Mouse (Mus musculus) urinary bladder, postnatal 4 days (tissue): ENCODE results near the gene Dirc2.
A peak's percentile ranks its signal among the peaks of the same experiment; 100 is the strongest.

ENCODE experiments used
- DNase-seq, 2 experiments: peaks; one replicate each; pipeline ENCODE4 v3.0.0; 2021 to 2022; ENCODE audit warnings: low spot score in 2 of 2

The Dirc2 gene

DNA sequence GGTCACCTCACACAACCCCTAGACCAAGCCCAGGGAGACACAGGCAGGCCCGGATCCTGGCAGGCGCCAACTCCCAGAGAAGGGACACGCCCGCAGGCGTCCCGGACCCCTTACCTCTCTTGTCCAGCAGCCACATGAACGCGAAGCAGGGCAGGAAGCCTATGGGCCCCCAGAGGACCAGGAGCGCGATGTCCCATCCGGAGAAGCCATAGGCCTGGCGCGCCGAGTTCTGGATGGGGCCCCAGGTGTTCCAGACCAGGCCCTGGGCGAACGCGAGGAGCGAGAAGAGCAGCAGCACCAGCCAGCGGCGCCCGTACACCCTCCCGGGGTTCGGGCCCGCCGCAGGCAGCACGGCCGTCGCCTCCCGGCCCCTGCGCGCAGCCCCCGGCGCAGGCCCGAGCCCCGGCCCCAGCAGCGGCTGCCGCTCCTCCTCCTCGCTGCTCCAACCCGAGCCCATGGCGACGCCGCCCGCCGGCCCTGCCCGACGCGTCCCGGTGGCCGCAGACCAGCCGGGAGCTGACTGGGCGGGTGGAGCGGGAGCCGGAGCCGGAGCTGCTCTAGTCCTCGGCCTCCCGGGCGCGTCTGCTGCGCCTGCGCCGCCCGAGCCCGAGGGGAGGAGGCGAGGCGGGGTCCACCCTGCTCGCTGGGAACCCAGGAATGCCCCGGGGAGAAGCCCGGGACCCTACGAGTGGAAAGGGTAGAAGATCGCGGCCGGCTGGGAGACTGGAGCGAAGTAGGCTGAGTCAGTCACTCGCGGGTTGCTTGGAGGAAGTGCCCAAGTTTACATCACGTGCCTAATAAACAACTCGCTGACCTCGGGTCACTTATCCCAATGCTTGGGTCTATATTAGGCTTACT, at the start of gene Dirc2:
Gene Dirc2 (minus strand): TSS at position 572 of the 858 bp plus-strand sequence.
- DNase-seq: peak; percentile 69 to 71

DNA sequence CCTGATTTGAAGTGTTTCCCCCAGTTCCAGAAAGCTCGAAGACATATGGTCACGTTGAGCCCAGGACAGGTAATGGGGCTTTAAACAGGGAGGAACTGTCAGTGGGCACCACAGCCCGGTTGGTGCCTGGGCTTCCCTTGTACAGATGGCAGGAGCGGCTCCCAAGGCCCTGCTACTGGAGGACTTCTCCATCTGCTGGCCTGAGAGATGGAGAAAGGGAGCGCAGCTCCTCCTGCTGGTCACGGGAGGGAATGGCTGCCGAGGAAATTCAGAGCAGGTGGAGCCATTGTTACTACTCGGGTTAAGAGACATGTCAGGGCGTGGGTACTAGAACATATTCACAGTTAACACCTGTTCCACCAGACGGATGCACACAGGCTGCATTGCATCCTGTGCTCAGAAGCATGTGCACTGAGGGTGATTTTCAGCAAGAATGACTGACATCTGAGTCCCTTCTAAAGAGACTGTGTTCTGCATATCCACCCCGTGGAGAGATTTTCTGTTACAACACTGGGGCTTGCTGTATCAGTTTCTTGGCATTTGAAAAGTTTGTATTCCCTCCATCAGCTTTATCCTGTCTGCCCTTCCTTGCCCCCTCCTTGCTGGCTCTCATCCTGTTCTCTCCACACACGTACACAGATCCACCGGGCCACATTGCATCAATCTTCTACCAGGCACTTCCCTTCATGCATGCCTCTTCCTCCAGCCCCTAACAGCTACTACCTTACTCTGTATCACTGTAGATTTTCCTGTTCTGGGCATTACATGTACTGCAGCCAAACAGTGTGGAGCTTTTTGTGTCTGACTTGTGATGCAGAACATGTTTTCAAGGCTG, 48.3 kb upstream of the Dirc2 start:
- peak; percentile 70 to 79 for DNase-seq

DNA sequence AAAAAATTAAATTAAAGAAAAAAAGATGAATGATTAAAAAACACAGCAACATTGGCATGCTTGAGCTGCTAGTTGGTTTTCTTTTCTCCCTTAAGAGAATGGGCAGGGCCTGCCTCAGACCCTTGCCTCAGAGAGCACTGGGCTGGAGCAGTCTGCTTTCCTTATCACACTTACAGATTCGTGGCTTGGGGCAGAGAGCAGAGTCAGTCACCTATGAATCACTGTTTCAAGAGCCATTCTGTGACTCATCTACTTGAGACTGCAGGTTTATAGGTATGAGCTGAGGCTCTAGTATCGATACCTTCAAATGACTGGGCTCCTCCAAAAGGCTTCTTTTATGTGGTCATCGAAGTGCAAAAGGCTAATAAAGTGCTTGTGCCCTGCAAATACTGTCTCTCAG, 44.0 kb upstream of the Dirc2 start:
- no peak for DNase-seq

DNA sequence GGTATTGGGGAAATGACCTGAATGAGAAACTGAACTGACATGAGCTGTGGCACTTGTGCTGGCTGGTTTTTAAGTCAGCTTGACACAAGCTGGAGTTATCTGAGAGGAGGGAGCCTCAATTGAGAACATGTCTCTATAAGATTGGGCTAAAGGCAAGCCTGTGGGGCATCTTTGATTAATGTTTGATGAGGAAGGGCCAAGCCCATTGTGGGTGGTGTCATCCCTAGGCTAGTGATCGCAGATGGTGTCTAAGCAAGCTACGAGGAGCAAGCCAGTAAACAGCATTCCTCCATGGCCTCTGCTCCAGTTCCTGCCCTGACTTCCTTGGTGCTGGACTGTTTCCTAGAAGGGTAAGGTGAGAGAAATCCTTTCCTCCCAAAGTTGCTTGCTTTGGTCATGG, 39.7 kb upstream of the Dirc2 start:
- DNase-seq: no peak

DNA sequence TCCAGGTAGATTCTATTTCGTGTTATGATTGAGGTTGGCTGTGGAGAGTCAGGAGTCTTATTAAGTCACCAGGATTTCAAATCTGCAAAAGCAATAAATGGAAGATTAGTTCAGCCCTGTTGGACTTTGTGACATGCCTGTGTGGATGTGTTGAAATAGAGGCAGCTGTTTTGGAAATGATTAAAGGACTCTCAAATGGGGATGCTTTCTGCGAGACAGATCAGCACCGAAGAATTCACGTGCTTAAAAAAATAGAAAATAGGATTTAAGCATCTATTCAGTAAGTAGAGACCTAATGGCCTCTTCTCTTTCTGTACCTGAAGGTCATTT, 38.5 kb upstream of the Dirc2 start:
- DNase-seq: no peak

DNA sequence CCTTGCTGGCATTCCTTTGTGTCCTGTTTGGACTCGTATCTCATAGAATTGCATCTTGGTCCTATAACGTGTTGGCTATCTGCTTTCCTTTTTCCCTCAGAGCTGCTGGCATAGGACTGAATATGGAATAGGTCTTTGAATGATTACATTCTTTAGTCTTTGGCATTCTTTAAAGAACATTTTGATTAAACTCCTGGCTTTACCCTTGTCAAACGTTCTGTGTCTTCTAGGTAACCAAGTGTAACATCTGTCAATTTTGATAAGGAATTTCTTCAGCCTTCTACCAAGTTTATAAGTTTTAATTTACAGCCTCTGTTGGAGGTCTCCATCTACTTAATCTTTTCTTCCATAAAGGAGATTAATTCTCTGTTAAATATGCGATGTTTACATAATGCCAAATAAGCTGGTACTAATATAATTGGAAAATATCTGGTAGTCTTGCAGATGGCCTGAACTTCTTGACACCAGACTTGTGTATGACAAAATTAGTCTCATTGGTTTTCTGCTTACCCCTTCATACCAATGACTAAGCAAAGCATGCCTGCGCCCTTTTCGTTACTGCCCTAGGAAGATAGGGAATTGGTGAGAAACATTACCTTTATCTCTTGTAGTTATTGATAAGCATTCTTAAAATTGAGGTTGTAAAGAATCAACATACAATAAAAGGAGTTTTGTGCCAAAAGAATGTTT, 38.0 kb upstream of the Dirc2 start:
- no peak for DNase-seq

DNA sequence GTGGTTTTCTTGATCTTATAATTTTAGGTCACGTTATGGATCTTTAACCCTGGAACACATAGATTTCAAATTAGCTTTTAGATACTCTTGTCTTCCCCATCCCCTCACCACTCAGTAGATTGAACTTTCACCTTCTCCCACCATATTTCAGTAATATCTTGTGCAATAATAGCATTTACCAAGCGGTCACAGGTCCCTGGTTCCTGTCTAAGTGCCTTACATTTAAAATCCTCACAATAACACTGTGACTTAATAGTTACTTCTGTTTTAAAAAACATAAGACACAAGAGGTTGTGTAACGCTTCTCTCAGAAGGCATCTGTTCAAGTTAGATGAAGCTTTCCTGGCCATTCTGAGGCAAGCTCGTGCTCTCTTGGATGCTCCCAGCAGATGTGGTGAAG, 34.6 kb upstream of the Dirc2 start:
- no peak for DNase-seq

DNA sequence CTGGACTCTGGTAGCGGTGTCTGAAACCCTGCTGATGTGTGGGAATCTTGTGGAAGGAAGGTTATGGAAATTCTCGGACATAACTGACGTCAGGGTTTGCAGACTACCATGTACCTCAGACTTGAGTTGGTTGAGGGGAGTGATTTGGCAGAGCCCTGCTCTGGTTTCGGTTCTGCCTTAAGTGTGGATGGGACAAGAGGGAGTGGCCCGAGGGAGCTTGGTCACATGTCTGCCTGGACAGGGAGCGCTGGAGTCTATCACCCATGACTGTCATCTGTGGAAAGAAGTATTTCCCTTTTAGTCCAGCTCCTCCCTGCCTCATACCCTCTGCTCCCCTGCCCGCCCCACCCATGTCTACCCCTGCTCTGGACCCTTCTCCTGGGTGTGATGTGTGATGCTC, 33.0 kb upstream of the Dirc2 start:
- no peak for DNase-seq

DNA sequence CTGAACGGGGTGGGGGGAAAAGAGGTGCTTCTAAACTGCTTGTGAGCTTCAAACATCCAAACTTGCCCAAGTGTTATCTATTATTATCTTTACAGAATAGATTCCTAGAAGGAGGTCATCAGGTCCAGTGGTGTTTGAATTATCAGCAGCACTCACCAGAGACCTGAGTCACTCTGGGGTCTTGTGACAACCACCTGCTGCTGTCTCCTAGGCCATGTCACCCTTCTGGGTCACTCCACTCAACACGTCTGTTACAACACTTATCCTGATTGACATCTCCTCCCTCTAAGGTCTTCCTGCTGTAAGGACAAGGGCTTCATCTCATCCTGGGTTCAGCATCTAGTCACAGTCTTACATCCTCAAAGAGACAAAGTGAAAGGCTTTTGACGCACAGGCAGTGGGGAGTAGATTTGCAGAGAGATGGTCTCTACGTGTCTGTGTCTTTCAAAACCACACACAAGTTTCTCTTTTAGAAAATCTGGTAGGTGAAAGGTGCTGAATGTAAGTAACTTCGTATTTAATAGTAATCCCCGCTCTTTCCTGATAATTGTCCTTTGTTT, 22.9 kb upstream of the Dirc2 start:
- DNase-seq: no peak

DNA sequence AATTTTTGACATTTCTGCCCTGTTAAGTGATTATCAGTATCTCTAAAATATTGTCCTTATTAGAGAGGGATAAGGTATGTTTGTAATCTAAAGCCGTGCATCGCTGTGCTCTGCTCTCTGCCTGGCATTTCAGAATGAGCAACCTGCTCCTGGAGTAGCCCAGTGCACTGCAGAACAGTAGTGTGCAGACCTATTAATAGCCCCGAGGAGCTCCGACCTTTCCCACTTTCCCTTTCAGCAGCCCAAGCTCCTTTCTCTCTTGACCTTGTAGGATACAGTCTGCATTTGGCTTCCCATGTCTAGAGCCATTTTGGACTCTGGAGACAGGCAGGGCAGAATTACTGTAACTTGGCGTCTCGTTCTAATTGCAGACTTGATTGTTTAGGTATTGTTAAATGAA, 19.2 kb upstream of the Dirc2 start:
- DNase-seq: no peak

DNA sequence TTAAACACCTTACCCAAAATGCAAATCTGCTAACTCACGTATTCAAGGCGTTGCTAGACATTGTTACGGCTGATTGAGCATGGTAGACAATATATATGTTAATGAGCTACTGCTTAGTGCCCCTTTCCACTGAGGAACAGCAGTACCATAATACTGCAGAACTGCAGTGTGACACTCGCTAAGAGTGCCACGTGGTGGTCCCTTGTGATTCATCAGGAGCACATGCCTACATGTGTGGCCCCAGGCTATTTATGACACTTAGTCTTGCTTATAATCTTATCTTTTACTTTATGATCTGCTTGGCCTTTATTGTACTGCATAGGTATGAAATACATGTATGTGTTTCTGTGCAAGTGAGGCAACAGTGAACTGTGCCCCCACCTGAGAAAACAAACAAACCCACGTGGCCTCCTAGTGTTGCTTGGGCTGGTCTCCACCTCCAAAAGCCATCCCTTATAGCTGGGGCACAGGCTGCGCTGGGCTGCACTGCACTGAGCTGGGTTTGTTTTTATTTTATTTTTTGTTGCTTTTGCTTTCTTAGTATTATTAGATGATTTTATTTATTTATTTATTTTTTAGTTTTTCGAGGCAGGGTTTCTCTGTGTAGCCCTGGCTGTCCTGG, 18.5 kb upstream of the Dirc2 start:
- DNase-seq: no peak

DNA sequence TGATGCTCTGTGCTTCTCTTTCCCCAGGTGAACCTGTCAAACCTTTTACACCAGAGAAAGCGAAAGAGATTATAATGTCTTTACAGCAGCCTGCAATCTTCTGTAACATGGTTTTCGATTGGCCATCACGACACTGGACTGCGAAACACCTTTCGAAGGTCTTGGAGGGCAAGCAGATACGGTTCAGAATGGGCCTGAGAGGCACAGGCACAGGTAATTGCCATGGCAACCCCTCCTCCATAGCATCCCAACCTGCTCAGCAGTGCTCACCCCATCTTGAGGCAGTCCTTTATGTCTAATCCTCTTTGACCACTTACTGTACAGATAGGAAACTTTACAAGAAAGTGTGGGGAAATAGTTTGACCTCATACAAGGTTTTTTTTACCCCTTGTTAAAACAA, 18.0 kb upstream of the Dirc2 start:
- DNase-seq: no peak

DNA sequence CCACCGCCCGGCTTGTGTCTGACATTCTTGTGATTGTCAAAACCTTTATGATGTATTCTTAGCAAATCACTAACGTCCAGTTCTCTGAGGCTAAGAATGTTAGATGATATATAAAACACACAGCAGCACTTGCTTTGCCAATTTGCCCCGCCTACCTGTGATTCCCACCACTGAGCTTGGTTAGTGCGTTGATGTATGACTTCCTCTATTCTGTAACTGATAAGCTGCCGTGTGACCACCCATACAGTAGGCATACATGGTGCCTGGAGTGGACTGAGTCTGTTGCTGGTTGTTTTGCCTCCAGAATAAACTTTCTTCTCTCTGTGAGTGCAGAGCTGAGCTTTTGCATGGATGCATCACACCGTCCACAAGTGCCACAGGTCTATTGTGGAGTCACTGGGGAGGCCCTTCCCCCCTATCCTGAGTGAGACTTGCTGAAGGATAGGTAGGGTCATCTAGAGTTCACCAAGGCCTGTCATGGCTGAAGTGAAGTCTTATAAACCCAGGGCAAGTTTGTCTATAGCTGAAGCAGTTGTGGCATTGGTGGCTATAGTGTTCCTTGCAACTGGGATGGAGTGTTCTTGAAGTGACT, 15.1 kb upstream of the Dirc2 start:
- no peak for DNase-seq

DNA sequence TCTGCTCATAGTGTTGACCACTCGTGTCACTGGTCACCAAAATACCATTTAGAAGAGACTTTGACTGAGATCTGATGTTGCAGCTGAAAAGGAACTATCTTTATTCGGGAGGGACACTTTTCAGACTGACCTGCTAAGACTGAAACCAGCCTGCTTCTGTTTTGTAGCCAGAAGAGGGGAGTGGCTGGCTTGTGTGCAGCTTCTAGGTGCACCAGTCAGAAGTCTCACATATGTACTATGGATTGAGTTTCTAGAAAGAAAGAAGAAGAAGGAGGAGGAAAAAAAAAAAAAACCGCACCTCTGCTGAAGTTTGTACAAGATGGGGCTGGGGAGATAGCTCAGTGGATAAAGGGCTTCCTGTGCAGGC, 14.0 kb upstream of the Dirc2 start:
- no peak for DNase-seq

DNA sequence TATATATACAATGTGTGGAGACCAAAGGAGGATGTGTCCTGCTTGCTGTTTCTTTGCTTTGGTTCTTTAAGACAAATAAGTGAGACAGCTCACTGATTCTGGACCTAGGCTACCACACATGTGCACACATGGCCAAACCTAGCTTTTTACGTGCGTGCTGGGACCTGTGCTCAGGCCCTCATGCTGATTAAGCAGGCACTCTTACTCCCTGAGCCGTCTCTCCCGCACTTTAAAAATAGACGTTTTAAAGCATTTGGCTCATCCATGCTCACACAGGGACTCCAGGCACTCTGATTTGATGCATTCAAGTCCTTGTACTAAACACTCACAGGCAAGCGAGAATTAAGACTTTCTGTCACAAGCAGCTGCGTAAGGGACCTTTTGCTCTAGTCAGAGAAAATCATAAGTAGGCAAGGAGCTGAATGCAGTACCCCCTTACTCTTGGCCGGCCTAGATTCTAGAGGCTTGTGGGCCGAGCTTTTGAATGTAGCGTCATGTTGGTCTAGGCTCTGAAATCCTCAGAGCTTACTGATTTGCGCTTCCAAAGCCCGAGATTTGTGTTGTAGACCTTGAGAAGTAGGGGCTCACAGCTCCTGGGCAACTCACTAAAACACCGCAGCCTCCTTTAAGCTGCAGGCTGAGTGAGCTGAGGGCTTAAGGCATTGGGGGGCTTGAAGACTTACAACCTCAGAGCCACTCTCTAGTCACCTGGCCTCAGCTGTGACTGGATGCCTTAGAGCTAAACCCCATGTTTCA, 13.5 kb upstream of the Dirc2 start:
- DNase-seq: no peak

DNA sequence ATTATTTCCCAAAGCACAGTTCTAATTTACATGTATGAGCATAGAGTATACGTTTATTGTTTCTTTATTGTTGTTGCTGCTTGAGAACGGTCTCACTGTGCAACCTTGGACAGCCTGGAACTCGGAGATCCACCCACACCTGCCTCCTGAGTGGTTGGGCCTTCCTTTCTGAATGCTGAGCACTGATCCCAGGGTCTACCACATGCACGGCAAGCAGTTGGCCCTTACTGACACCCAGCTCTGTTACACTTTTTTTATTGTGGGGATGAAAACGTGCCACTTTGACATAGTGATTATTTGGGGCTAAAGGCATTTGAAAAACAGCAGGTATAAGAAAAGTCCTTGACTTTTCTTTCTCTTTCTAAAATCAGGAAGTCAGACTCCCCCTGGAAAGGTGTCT, 12.5 kb upstream of the Dirc2 start:
- no peak for DNase-seq

DNA sequence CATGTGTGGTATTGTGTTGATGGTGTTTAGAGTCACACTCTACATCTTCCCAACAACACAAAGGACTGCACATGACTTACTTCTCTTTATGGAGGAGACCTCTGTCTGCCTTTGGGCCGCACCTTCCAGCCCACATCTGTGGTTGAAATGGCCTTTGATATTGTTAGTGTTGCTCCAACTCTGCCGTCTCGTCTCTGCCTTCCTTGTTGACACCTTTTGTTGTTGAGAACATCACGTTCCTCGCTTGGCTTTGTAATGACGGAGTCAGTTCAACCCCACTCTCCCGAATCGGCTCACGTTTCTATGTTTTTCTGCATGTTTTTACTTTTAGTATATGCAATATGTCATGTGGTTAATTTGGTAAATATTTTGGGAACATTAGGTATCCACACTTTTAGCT, 11.9 kb upstream of the Dirc2 start:
- DNase-seq: no peak

DNA sequence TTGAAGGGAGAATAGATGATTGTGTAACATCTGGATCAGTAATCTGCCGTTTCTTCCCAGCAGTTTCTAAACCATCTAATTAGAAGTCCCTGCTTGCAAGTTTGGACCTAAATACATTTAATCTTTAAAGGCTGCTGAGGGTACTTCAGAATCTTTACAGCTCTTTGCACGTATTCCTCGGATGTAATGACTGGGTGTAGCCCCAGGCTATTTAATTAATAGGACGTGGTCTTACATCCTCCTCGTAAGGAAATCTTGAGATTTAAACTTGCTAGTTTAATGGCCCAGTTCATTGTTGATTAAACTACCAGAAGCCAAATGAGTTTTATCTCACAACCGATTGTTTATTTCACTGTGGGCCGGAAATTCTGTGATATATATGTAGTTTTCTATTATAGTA, 10.5 kb upstream of the Dirc2 start:
- DNase-seq: no peak

DNA sequence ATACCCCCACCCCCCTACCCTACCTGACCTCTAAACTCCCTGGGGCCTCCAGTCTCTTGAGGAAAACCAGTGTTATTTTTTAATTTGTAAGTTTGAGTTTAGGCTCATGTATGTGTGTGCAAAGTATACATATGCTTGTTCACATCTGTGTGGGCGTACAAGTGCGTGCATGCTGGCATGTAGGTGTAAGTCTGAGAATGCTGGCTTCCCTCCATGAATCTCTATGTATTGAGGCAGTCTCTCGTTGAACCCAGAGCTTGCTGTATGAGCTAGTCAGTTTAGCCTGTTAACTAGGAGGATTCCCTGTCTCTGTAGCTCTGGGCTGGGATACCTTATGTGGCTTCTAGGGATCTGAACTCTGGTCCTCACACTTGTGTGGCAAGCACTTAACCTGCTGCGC, 8.6 kb upstream of the Dirc2 start:
- no peak for DNase-seq

DNA sequence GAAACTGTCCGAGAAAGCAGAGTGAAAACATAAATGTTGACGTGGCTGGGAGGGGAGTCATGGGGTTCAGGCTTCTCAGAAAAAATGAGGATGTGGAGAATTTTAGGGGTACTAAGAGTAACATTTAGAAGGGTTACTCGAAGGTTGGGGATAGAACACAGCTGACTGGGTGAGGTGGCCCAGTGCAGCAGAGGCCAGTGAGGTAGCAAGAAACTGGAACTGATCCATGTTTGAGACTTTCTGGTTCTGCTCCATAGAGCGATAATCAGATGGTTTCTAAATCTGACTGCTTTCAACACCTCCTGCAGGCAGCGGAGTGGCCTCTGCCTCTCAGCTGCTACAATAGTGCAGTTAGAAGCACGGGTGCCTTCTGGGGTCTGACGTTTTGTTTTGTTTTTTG, 7.6 kb upstream of the Dirc2 start:
- no peak for DNase-seq

DNA sequence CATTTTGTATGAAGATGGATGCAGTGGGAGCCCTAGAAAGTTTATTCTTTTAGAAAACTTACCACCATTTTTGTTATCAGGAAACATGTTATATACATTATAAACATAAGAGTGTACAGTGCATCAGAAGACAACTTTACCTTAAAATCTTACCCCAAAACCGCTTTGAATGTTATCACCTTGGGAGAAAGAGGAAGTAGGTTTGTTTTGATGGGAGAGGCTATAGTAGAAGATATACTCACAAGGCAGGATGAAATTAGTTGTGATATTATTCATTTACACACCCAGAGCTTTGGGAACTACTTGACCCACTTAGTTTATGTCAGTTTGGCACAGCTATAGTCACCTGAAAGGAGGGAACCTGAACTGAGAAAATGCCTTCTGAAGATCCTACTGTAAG, 6.7 kb upstream of the Dirc2 start:
- no peak for DNase-seq
